Mouse (Mus musculus) heart, postnatal 14 days (tissue): Measurements from ENCODE around the gene Tma7. TPM values are rescaled to one million over a fixed set of nuclear protein-coding genes. Genes with fewer than 3 reads are reported as not detected.

Experiments
- total RNA-seq, 2 experiments: library from RNA; stranded (reverse); gene quantifications; 2 replicates each; pipeline ENCODE4 v1.2.3; 2021

The Tma7 gene
- total RNA-seq, 2 experiments from 2014 or later: 220 to 279 TPM

Other genes starting within 250 kb of the Tma7 start
- 10 to 100 TPM; 27.0 TPM for gene Slc26a6, start 229.3 kb downstream of the Tma7 start, total RNA-seq
- under 1 TPM in 1 of 2 experiments, not detected in 1; 0.41 TPM for gene Tmem89, start 168.0 kb downstream of the Tma7 start, total RNA-seq
- gene Uqcrc1, start 146.0 kb downstream of the Tma7 start, total RNA-seq: 1,000 to 10,000 TPM; 2,254 to 2,272 TPM
- 1 to 10 TPM in 1 of 2 experiments, under 1 TPM in 1; 0.33 to 1.1 TPM for gene Col7a1, start 129.0 kb downstream of the Tma7 start, total RNA-seq
- under 1 TPM in 1 of 2 experiments, not detected in 1; 0.20 TPM for gene Ucn2, start 96.6 kb downstream of the Tma7 start, total RNA-seq
- 1 to 10 TPM; 1.9 to 3.2 TPM for gene Pfkfb4, start 90.8 kb downstream of the Tma7 start, total RNA-seq
- gene Shisa5, start 44.0 kb downstream of the Tma7 start, total RNA-seq: 10 to 100 TPM; 49.5 to 50.0 TPM
- 10 to 100 TPM; 10.4 to 10.6 TPM for gene Trex1, start 22.9 kb downstream of the Tma7 start, total RNA-seq
- 10 to 100 TPM in 1 of 2 experiments, 1 to 10 TPM in 1; 8.4 to 10.3 TPM for gene Atrip, start 8.5 kb downstream of the Tma7 start, total RNA-seq
- 10 to 100 TPM; 10.4 to 11.1 TPM for gene Ccdc51, start 94 bp downstream of the Tma7 start, total RNA-seq
- gene Plxnb1, start 12.8 kb upstream of the Tma7 start, total RNA-seq: 10 to 100 TPM; 16.3 to 20.0 TPM
- gene Fbxw21, start 79.5 kb upstream of the Tma7 start, total RNA-seq: not detected
- gene Fbxw13, start 113.4 kb upstream of the Tma7 start, total RNA-seq: not detected
- gene Fbxw20, start 152.2 kb upstream of the Tma7 start, total RNA-seq: not detected
- not detected for gene Fbxw14, start 205.1 kb upstream of the Tma7 start, total RNA-seq